Mouse (Mus musculus) layer of hippocampus, adult 11-12 months (tissue): ENCODE data around the gene Hipk3.

Source experiments
- DNase-seq: peaks from one replicate; pipeline ENCODE4 v3.0.0; 2022; ENCODE audit warnings: low spot score

Gene Hipk3

GRCm38 (mm10) chr2:104493951-104494800 lies at the start of gene Hipk3:
TSS of gene Hipk3 (minus strand) at chr2:104494446.
- DNase-seq, result peak; percentile 85

DNA sequence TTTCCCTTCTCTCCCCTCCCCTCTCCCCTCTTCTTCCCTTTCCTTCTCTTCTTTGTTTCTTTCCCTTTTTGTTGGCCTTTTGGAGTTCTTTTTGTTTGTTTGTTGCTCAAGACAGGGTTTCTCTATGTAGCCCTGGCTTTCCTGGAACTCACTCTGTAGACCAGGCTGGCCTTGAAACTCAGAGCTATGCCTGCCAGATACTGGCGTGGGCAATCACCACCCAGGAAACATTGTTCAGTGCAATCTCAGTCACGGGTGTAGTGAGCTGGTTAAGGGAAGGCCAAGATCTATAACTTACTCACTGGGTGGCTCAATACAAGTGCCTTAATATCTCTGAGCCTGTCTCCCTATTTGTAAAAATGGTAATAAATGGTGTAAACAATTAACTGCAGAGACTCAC lies 46.0 kb upstream of the Hipk3 start:
- no peak for DNase-seq

- DNase-seq, result no peak
These were observed 40.5 kb upstream of the Hipk3 start for GRCm38 (mm10) chr2:104534751-104535150.

DNA sequence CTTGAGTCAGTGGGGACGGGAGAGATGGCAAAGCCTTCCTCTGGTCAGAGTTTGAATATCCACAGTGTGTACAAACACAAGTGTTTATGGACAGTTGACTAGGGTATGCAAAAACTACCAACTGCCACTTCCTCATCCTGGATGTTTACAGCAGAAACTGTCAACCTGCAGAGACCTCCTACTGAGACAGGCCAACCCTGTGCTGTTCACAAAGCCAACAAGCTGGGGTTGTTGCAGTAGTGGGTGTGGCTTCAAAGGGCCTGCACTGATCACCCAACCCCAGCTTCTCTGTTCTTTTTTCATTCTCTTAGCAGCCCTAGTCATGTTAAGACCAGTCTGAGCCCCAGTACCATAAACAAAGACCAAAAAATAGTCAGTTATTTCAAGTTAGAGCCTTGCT lies 38.3 kb upstream of the Hipk3 start:
- no peak for DNase-seq

DNA sequence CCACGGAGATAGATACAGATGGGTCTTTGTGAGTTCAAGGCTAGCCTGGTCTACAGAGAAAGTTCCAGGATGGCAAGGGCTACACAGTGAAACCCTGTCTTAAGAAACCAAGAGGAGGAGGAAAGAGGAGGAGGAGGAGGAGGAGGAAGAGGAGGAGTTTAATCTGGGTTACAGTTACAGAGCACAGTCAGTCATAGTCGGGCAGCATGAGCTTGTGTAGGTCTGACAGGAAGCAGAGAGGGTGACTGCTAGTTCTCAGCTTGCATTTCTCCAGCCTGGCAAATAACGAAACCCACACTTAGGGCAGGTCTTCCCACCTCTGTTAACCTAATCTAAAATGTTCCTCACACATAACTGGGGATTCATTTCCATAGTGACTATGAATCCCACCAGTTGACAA lies 32.3 kb upstream of the Hipk3 start:
- no peak for DNase-seq

- no peak for DNase-seq
These were observed 31.3 kb upstream of the Hipk3 start for GRCm38 (mm10) chr2:104525506-104525905.

- no peak for DNase-seq
These were observed 17.4 kb upstream of the Hipk3 start for GRCm38 (mm10) chr2:104511622-104512021.

- no peak for DNase-seq
These were observed 8.1 kb upstream of the Hipk3 start for GRCm38 (mm10) chr2:104502388-104502787.

DNA sequence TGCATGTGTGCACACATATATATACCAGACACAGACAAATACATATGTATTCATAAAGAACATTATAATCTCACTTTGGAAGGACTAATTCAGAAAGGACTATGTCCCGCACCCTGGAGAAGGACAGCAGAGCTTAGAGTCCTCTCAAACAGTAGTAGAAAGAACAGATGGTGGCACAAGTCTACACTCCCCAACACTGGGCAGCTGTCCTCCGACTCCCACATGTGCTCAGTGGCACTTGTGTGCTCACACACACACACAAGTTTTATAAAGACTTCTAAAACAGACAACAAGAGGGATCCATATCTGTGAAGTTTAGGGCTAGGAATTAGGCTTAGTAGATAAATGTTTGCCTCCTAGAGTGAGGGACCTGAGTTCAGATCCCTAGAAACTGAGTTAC lies 6.8 kb upstream of the Hipk3 start:
- DNase-seq, result no peak

GRCm38 (mm10) chr2:104497771-104498170 lies 3.5 kb upstream of the Hipk3 start:
- DNase-seq, result peak; percentile 18

GRCm38 (mm10) chr2:104497231-104497630 lies 3.0 kb upstream of the Hipk3 start:
- no peak for DNase-seq

DNA sequence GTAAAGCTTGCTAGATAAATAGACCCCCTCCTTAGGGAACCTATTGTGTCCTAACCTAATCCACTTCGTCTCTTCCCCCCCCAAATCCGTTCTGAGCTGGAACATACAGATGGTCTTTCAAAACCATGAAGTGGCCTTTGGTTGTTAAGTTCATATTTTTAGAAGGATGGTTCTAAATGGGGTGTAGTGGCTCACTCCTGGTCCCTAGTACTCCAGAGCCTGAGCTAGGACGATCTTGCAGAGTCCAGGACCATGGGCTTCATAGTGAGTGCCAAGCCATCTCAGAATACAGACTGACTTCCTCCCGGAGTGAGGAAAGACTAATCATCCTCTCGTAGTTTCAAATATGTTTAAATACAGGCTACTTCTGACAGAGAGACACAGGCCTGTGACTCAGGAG lies 2.0 kb upstream of the Hipk3 start:
- no peak for DNase-seq

GRCm38 (mm10) chr2:104494801-104495185 lies 547 bp upstream of the Hipk3 start:
- DNase-seq, result no peak

DNA sequence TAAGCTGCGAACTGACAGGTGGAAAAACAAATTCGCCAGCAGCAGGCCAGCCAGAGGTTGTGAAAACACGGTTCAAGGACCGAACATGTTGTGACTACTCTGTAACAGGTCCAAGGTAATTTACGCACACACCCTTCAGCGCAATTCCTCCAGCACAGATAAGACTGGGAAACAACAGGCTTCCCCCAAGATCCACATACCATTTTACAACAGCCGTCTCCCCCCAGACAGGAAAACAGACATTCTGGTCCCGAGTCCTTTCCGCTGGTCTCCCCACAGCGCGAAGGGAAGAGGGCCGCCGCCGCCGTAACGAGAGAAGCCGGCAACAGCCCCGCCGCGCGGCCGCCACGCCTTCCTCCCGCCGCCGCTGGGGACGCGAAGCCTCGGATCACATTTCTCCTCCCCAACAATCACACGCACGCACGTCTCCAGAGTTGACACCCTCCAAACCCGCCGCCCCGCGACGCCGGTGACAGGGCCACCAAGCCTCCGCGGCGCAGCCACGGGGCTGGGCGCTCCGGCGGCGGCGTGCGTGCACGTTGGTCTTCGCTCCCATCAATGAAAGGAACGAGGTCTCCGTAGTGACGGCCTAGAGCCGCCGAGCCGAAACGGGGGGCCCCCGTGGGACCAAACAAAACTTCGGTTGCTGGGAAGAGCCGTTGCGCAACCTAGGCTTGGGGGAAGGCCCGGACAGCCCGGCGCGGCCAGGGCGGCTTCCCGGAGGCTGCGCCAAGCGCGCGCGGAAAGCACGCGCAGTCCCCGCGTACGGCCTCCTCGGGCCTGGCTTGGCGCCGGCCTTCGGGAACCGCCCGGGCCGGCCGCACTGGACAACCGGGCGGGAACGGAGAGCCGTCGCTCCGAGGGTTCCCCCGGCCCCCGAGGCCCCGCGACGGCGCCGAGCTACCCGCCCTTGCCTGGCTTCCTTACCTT lies 960 bp downstream of the Hipk3 start:
- DNase-seq, result peak; percentile 85

DNA sequence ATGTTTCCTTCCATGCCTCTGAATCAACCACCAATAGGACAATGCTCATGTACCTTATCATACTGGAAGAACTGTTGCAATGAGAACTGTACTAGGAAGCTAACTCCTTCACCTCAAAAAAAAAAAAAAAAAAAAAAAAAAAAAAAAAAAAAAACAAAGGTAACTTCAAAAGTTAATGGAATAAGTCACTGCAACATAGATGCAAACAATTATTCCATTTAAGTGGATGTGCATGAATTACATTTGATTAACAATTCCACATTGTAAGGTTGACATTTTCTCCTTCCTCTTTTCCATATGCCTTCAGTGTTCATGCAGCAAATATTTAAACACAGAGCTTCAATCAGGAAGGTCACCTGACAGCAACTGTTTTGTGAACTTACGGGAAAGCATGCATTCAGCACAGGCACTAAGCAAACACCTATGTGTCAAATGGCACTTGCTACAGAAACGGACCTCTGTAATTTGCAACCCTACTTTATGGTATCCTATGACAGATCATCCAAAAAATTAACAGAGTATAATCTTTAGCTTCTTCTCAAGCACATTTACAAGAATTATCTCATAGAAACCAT lies 2.9 kb downstream of the Hipk3 start:
- DNase-seq, result no peak

DNA sequence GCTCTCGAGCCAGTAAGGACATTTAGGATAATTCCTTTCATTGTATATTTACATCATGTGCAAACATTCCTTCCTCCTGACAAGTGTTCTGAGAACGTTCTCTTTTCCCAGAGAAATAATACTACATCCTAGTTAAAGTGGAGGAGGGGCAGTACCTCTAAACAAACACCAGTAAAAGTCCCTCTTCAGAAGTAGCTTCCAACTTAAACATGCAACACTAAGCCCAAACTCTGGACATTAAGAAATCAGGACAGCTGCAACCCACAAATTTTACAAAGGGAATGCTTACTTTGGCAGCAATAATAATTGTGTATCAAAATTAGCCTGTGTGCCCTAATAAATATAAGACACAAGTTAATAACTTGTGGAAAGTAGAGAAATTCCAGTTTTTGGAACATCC lies 3.5 kb downstream of the Hipk3 start:
- DNase-seq, result no peak

- no peak for DNase-seq
These were observed 4.4 kb downstream of the Hipk3 start for GRCm38 (mm10) chr2:104489851-104490250.

- no peak for DNase-seq
These were observed 9.8 kb downstream of the Hipk3 start for GRCm38 (mm10) chr2:104484438-104484837.

DNA sequence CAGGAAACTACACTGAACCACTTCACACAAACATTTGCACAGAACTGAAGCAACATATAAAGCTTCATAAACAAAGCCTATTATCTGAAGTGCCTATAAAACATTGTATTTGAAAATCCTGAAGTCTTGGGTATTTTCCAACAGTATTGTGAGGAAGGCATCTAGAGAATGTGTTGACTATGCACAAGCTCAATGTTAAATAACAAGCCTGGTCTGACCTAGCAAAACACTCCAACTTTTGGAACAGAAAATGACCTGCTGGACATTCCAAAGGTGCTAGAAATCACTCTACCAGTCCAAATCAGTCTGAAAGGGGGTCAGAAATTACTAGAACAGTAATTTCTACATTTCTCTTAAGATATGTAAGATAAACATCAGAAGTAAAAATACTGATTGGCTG lies 12.1 kb downstream of the Hipk3 start:
- DNase-seq, result no peak

- DNase-seq, result no peak
These were observed 15.2 kb downstream of the Hipk3 start for GRCm38 (mm10) chr2:104479054-104479453.

DNA sequence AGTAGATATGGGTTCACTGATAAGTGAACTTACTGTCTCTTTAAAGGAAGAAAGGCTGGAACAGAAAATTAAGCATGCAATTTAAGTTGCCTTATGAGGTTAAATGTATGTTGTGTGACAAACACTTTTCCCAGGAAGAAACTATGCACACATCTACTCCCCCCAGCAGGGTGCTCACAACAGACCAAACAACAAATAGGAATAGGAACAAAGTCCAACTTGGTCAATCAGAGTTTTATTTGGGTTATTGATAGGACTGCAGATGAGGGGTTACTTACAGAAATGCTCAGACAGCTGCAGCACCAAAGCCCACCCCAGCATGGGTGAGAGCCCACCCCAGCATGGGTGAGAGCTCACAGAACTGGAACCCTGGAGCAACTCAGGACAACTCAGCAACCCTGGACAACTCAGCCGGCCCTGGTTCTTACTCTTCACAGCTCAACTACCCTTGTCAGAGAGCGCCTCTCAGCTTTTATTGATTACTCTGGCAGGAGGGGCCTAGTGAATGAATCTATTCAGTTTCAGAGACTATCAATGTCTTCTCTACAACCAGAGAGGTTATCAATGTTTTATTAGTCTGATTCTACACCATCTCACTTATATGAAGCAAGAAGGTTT lies 16.7 kb downstream of the Hipk3 start:
- no peak for DNase-seq

- DNase-seq, result no peak
These were observed 22.2 kb downstream of the Hipk3 start for GRCm38 (mm10) chr2:104472056-104472455.
